Mouse (Mus musculus) MEL (cell line): ENCODE results near the gene Trmt2a. TPM values are rescaled to one million over a fixed set of nuclear protein-coding genes. Genes with fewer than 3 reads are reported as not detected.

Source experiments
- DNase-seq: peaks from one replicate; pipeline ENCODE4 v3.0.0; 2011; ENCODE audit warnings: low read depth, low spot score
- H3K27ac ChIP-seq: 2 replicates; pipeline ENCODE4 v1.5.1; 2012; ENCODE audit warnings: low read depth, mild to moderate bottlenecking, control low read depth, low read length, moderate library complexity; ENCODE audit not compliant: control insufficient read depth
- H3K27me3 ChIP-seq, 2 experiments: fragments of 150-350 bp in 1 of 2; sonication (generic) in 1 of 2; 2 replicates each; pipeline ENCODE4 v1.6.1; 2012; ENCODE audit warnings: low read length in 2 of 2, mild to moderate bottlenecking in 2 of 2, improper control_type of control experiment in 1 of 2, moderate library complexity in 1 of 2; ENCODE audit not compliant: insufficient read depth in 2 of 2, control insufficient read depth in 1 of 2
- H3K36me3 ChIP-seq, 2 experiments: 2 replicates each; pipeline ENCODE4 v1.6.1; 2012 to 2014; ENCODE audit warnings: low read length in 2 of 2, improper control_type of control experiment in 1 of 2, inconsistent platforms in 1 of 2, mild to moderate bottlenecking in 1 of 2; ENCODE audit not compliant: insufficient read depth in 2 of 2, control insufficient read depth in 1 of 2
- H3K4me1 ChIP-seq, 2 experiments: fragments of 150-350 bp in 1 of 2; sonication (generic) in 1 of 2; 2 replicates each; pipeline ENCODE4 v1.6.1; 2012; ENCODE audit warnings: low read length in 2 of 2, improper control_type of control experiment in 1 of 2, mild to moderate bottlenecking in 1 of 2; ENCODE audit not compliant: insufficient read depth in 2 of 2, control insufficient read depth in 1 of 2
- H3K4me3 ChIP-seq, 2 experiments: fragments of 150-350 bp in 1 of 2; sonication (generic) in 1 of 2; 2 replicates each; pipeline ENCODE4 v1.5.1; 2012; ENCODE audit warnings: low read depth in 2 of 2, low read length in 2 of 2, mild to moderate bottlenecking in 2 of 2, moderate library complexity in 2 of 2, control low read depth in 1 of 2, improper control_type of control experiment in 1 of 2; ENCODE audit not compliant: control insufficient read depth in 1 of 2, insufficient read depth in 1 of 2
- H3K79me2 ChIP-seq: 2 replicates; pipeline ENCODE4 v1.6.1; 2012; ENCODE audit warnings: mild to moderate bottlenecking, low read length, moderate library complexity; ENCODE audit not compliant: control insufficient read depth, poor library complexity, insufficient read depth
- H3K9ac ChIP-seq: 2 replicates; pipeline ENCODE4 v1.6.1; 2012; ENCODE audit warnings: low read depth, mild to moderate bottlenecking, control low read depth, low read length, moderate library complexity; ENCODE audit not compliant: control insufficient read depth, poor library complexity, severe bottlenecking
- H3K9me3 ChIP-seq: fragments of 150-350 bp; sonication (generic); replicated peaks from 2 replicates; pipeline ENCODE4 v1.6.1; 2012; ENCODE audit warnings: mild to moderate bottlenecking, low read length, improper control_type of control experiment, moderate library complexity; ENCODE audit not compliant: insufficient read depth
- CHD1 ChIP-seq: IDR thresholded peaks from 2 replicates; pipeline ENCODE4 v1.6.1; 2012; ENCODE audit warnings: low read depth, mild to moderate bottlenecking, inconsistent platforms, low read length, improper control_type of control experiment
- CHD2 ChIP-seq: IDR thresholded peaks from 2 replicates; pipeline ENCODE4 v1.6.1; 2011; ENCODE audit warnings: low read length, improper control_type of control experiment
- CTCF ChIP-seq, 3 experiments: IDR thresholded peaks in 2 of 3; conservative IDR thresholded peaks in 1 of 3; 2 replicates each; pipeline ENCODE4 v1.5.1; 2011 to 2012; ENCODE audit warnings: low read length in 3 of 3, low read depth in 2 of 3, mild to moderate bottlenecking in 2 of 3, improper control_type of control experiment in 1 of 3, inconsistent platforms in 1 of 3, mixed read lengths in 1 of 3, moderate library complexity in 1 of 3; ENCODE audit not compliant: control insufficient read depth in 1 of 3, insufficient read depth in 1 of 3, poor library complexity in 1 of 3, severe bottlenecking in 1 of 3
- EP300 ChIP-seq, 2 experiments: IDR thresholded peaks; 2 replicates each; pipeline ENCODE4 v1.6.1; 2011; ENCODE audit warnings: improper control_type of control experiment in 2 of 2, low read length in 2 of 2, low read depth in 1 of 2, mild to moderate bottlenecking in 1 of 2
- GABPA ChIP-seq: IDR thresholded peaks from 2 replicates; pipeline ENCODE4 v1.6.1; 2012; ENCODE audit warnings: low read depth, mild to moderate bottlenecking, inconsistent platforms, low read length, improper control_type of control experiment, moderate library complexity
- MEF2A ChIP-seq: IDR thresholded peaks from 2 replicates; pipeline ENCODE4 v1.6.1; 2014; ENCODE audit warnings: low read depth, mild to moderate bottlenecking, inconsistent platforms, low read length, improper control_type of control experiment; ENCODE audit not compliant: poor library complexity, insufficient replicate concordance, severe bottlenecking; ENCODE audit errors: extremely low read depth
- MYB ChIP-seq: IDR thresholded peaks from 2 replicates; pipeline ENCODE4 v1.6.1; 2011; ENCODE audit warnings: mild to moderate bottlenecking, low read depth, low read length, improper control_type of control experiment
- POLR2A ChIP-seq, 2 experiments: IDR thresholded peaks; 2 replicates each; pipeline ENCODE4 v1.6.1; 2011 to 2012; ENCODE audit warnings: low read length in 2 of 2, mild to moderate bottlenecking in 2 of 2, control low read depth in 1 of 2, improper control_type of control experiment in 1 of 2, low read depth in 1 of 2, moderate library complexity in 1 of 2; ENCODE audit not compliant: control insufficient read depth in 1 of 2, insufficient read depth in 1 of 2, poor library complexity in 1 of 2
- POLR2AphosphoS5 ChIP-seq: IDR thresholded peaks from 2 replicates; pipeline ENCODE4 v1.6.1; 2012; ENCODE audit warnings: low read depth, borderline replicate concordance, mild to moderate bottlenecking, inconsistent platforms, low read length, moderate library complexity, mixed read lengths
- RAD21 ChIP-seq: IDR thresholded peaks from 2 replicates; pipeline ENCODE4 v1.6.1; 2011; ENCODE audit warnings: mild to moderate bottlenecking, low read depth, low read length, improper control_type of control experiment
- RCOR1 ChIP-seq: IDR thresholded peaks from 2 replicates; pipeline ENCODE4 v1.6.1; 2012; ENCODE audit warnings: low read depth, mild to moderate bottlenecking, inconsistent platforms, low read length, improper control_type of control experiment
- SIN3A ChIP-seq: IDR thresholded peaks from 2 replicates; pipeline ENCODE4 v1.6.1; 2012; ENCODE audit warnings: low read length, improper control_type of control experiment, inconsistent platforms
- SMC3 ChIP-seq: IDR thresholded peaks from 2 replicates; pipeline ENCODE4 v1.6.1; 2011; ENCODE audit warnings: low read depth, low read length, improper control_type of control experiment
- TCF12 ChIP-seq: IDR thresholded peaks from 2 replicates; pipeline ENCODE4 v1.6.1; 2014; ENCODE audit warnings: low read depth, mild to moderate bottlenecking, inconsistent platforms, low read length, improper control_type of control experiment, moderate library complexity
- UBTF ChIP-seq: IDR thresholded peaks from 2 replicates; pipeline ENCODE4 v1.6.1; 2012; ENCODE audit warnings: low read depth, mild to moderate bottlenecking, inconsistent platforms, low read length, improper control_type of control experiment, moderate library complexity, borderline replicate concordance; ENCODE audit not compliant: insufficient read depth
- USF2 ChIP-seq, 2 experiments: IDR thresholded peaks; 2 replicates each; pipeline ENCODE4 v1.6.1; 2011 to 2012; ENCODE audit warnings: improper control_type of control experiment in 2 of 2, low read length in 2 of 2, borderline replicate concordance in 1 of 2, inconsistent platforms in 1 of 2, low read depth in 1 of 2, mild to moderate bottlenecking in 1 of 2; ENCODE audit not compliant: insufficient read depth in 1 of 2
- ZNF384 ChIP-seq: IDR thresholded peaks from 2 replicates; pipeline ENCODE4 v1.6.1; 2012; ENCODE audit warnings: low read depth, mild to moderate bottlenecking, inconsistent platforms, low read length, improper control_type of control experiment
- polyA plus RNA-seq, 2 experiments: library from polyadenylated mRNA; stranded (reverse) in 1 of 2; unstranded in 1 of 2; fragments of >175 nt in 1 of 2; fragments of >200 nt in 1 of 2; gene quantifications; 2 replicates each; pipeline versions ENCODE4 v1.2.1 to v1.2.4; 2012; ENCODE audit warnings: low replicate concordance in 2 of 2, low read depth in 1 of 2; ENCODE audit not compliant: insufficient read length in 2 of 2, insufficient read depth in 1 of 2, missing spikeins in 1 of 2
- total RNA-seq: library from RNA; depleted of rRNA; stranded (reverse); fragments of 300-350 nt; gene quantifications from 2 replicates; pipeline ENCODE4 v1.2.3, GENCODE M21; 2012

The Trmt2a gene
- total and polyA plus RNA-seq, 3 experiments: 178 to 185 TPM; not detected in 1

DNA sequence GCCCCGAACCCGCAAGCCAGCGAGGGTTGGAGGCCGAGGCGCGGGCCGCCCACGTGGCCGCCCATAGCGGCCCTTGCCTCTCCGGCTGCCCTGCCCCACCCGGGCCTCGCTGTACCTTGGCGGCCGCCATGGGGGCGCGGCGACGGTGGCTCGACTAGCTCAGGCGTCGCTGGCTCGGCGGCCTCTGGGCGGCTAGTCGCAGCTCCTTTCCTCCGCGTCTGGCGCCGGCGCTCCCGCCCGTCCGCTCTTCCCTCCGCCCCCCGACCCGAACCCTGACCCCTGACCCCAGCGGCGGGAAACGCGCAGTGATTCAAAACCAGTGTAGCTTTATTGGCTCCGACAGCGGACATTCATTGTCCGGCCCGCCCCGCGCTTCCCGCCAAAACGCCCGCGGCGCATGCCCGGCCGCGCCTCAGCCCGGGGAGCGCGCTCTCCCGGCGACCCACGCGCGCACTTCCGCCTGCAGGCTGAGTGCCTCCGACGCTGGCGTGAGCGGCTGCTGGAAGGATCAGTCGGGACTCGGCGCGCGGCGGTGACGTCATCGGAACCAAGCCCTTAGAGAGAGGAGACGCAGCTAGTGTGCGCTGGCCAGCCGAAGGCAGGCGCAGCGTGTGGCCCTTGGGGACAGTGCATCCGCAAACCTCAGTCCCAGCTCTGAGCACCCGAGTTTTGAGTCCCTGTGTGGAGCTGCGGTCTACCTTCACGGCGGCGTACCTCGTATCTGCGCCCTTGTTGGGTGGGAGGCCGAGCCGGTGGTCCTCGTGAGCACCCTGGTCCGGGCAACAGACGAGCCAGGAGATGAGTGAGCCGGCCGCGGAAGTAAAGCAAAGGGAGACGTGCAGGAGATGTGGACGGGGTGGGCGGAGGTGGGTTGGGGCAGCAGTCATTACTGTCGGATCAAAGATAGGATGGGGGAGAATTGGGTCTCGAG is at the start of gene Trmt2a, which contains the start of gene Ranbp1 (continued):
- TF ChIP-seq SIN3A: peak; percentile 89
- TF ChIP-seq GABPA: no peak
- no peak for TF ChIP-seq RCOR1
- TF ChIP-seq POLR2A (IDR thresholded peaks at IDR 0.05; ENCODE audit: control insufficient read depth in 1 of 2, insufficient read depth in 1 of 2, low read depth in 1 of 2, low read length in 2 of 2, poor library complexity in 1 of 2): peak; percentile 89 to 94
- TF ChIP-seq MEF2A: no peak

DNA sequence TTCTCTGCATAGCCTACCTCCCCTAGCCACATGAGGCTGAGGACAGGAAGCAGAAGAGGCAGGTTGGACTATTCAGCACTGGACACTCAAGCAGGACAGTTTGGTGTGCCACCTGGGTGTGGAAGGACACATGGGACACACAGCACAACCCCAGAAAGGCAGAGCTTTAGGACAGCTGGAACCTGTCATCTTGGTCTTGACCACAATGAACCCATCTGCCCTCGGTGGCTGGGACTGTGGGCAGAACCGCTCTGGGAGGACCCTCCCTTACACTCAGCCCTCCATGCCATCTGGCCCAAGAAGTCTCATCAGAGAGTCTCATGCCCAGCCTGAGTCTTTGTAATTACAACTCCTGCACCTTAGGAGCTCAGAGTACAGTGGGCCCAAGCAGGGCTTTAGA is 48.4 kb upstream of the Trmt2a start:
- Histone ChIP-seq H3K79me2 (no peaks in the 10 kb centered on the region), H3K27ac (no peak overlapping the region), H3K4me3 (no peak overlapping the region), H3K9ac (no peak overlapping the region), H3K27me3 (no peaks in the 10 kb centered on the region; a peak in 1 of 4 replicates), H3K36me3 (no peaks in the 10 kb centered on the region), H3K9me3 (no peaks in the 10 kb centered on the region), H3K4me1 (no peaks in the 10 kb centered on the region)
- no peak for DNase-seq
- no peak for TF ChIP-seq USF2 (IDR thresholded peaks at IDR 0.05; ENCODE audit: borderline replicate concordance in 1 of 2, insufficient read depth in 1 of 2, low read depth in 1 of 2, low read length in 2 of 2)
- TF ChIP-seq EP300 (IDR thresholded peaks at IDR 0.05; ENCODE audit: low read depth in 1 of 2, low read length in 2 of 2): no peak
- TF ChIP-seq UBTF: no peak
- no peak for TF ChIP-seq POLR2AphosphoS5
- no peak for TF ChIP-seq CHD2
- TF ChIP-seq CHD1: no peak
- no peak for TF ChIP-seq SMC3
- no peak for TF ChIP-seq MYB
- TF ChIP-seq ZNF384: no peak
- no peak for TF ChIP-seq RCOR1
- no peak for TF ChIP-seq RAD21
- TF ChIP-seq CTCF (IDR thresholded peaks at IDR 0.05 in 2 of 3, conservative IDR thresholded peaks at IDR 0.05 in 1 of 3; ENCODE audit: control insufficient read depth in 1 of 3, insufficient read depth in 1 of 3, low read depth in 2 of 3, low read length in 3 of 3, poor library complexity in 1 of 3, severe bottlenecking in 1 of 3): no peak
- no peak for TF ChIP-seq TCF12
